Mouse (Mus musculus): ENCODE data around the gene Catsper4. TPM values are rescaled to one million over a fixed set of nuclear protein-coding genes. Genes with fewer than 3 reads are reported as not detected.

The Catsper4 gene
- polyA plus RNA-seq, 1 experiment from 2014 or later, result 0.19 TPM

GRCm38 (mm10) chr4:134166906-134167305 is 60.3 kb downstream of the Catsper4 start:
- 0 out of 2 replicates have a peak, but pooled peaks cover 4% of the 10 kb centered on the region for H3K36me3 ChIP-seq
- WGBS, result 95% methylated on average over 3 of the region's 3 CpGs

GRCm38 (mm10) chr4:134165548-134166465 is 61.4 kb downstream of the Catsper4 start:
- Histone ChIP-seq H3K9ac (no peak overlapping the region), H3K4me2 (replicated peaks) (no peak overlapping the region), H3K27me3 (no peaks in the 10 kb centered on the region), H3K27ac (replicated peaks) (no peak overlapping the region), H3K36me3 (0 out of 2 replicates have a peak, but pooled peaks cover 4% of the 10 kb centered on the region), H3K4me3 (replicated peaks) (no peak overlapping the region), H3K4me1 (0 out of 2 replicates have a peak, but pooled peaks cover 9% of the 10 kb centered on the region), H3K9me3 (replicated peaks) (no peaks in the 10 kb centered on the region)
- no peak for ATAC-seq (ENCODE audit: insufficient number of reproducible peaks, low FRiP score, low TSS enrichment, low read depth)
- WGBS, result 86% methylated on average over 3 of the region's 3 CpGs

More at GRCm38 (mm10) chr4:134166906-134167305, 60.3 kb downstream of the Catsper4 start:
- H3K9me3 ChIP-seq (replicated peaks), result no peaks in the 10 kb centered on the region
- no peak overlapping the region for H3K27ac ChIP-seq (replicated peaks)
- no peaks in the 10 kb centered on the region for H3K27me3 ChIP-seq
- no peak overlapping the region for H3K4me2 ChIP-seq (replicated peaks)
- H3K9ac ChIP-seq, result no peak overlapping the region
- ATAC-seq (ENCODE audit: insufficient number of reproducible peaks, low FRiP score, low TSS enrichment, low read depth), result no peak
- 0 out of 2 replicates have a peak, but pooled peaks cover 9% of the 10 kb centered on the region for H3K4me1 ChIP-seq
- H3K4me3 ChIP-seq (replicated peaks), result no peak overlapping the region

GRCm38 (mm10) chr4:134165024-134165423 is 62.2 kb downstream of the Catsper4 start:
- H3K4me1 ChIP-seq, result 0 out of 2 replicates have a peak, but pooled peaks cover 9% of the 10 kb centered on the region
- 0 out of 2 replicates have a peak, but pooled peaks cover 4% of the 10 kb centered on the region for H3K36me3 ChIP-seq
- ATAC-seq (ENCODE audit: insufficient number of reproducible peaks, low FRiP score, low TSS enrichment, low read depth), result no peak
- H3K27me3 ChIP-seq, result no peaks in the 10 kb centered on the region
- no peak overlapping the region for H3K4me3 ChIP-seq (replicated peaks)
- H3K4me2 ChIP-seq (replicated peaks), result no peak overlapping the region
- H3K9ac ChIP-seq, result no peak overlapping the region
- no peaks in the 10 kb centered on the region for H3K9me3 ChIP-seq (replicated peaks)
- H3K27ac ChIP-seq (replicated peaks), result 0 out of 2 replicates have a peak overlapping the region, but pooled peaks have one; percentile 63
- WGBS, result 43% methylated on average over 6 of the region's 6 CpGs

- ATAC-seq (ENCODE audit: insufficient number of reproducible peaks, low FRiP score, low TSS enrichment, low read depth), result no peak
Observed at GRCm38 (mm10) chr4:134164591-134164990, 62.6 kb downstream of the Catsper4 start.

More at GRCm38 (mm10) chr4:134164591-134164990, 62.6 kb downstream of the Catsper4 start:
- Histone ChIP-seq H3K9ac (no peak overlapping the region), H3K4me2 (replicated peaks) (no peak overlapping the region), H3K27me3 (no peaks in the 10 kb centered on the region), H3K36me3 (0 out of 2 replicates have a peak, but pooled peaks cover 4% of the 10 kb centered on the region), H3K9me3 (replicated peaks) (no peaks in the 10 kb centered on the region), H3K4me3 (replicated peaks) (no peak overlapping the region), H3K4me1 (0 out of 2 replicates have a peak, but pooled peaks cover 9% of the 10 kb centered on the region), H3K27ac (replicated peaks) (0 out of 2 replicates have a peak overlapping the region, but pooled peaks have one; percentile 63)
- 88% methylated on average over 5 of the region's 6 CpGs for WGBS

Other genes with a start within 250 kb of the Catsper4 start
- gene Dhdds, start 226.5 kb downstream of the Catsper4 start, polyA plus RNA-seq (2015; fragmentation: Nextera tagmentation; extraction: Ambion mirVana), result 44.2 and 44.5 TPM in 2 replicates
- not detected in 2 replicates for gene Lin28a, start 208.5 kb downstream of the Catsper4 start, polyA plus RNA-seq (2015; fragmentation: Nextera tagmentation; extraction: Ambion mirVana)
- gene Zfp683, start 173.5 kb downstream of the Catsper4 start, polyA plus RNA-seq (2015; fragmentation: Nextera tagmentation; extraction: Ambion mirVana), result not detected in 2 replicates
- gene Crybg2, start 166.6 kb downstream of the Catsper4 start, polyA plus RNA-seq (2015; fragmentation: Nextera tagmentation; extraction: Ambion mirVana), result 12.4 and 16.7 TPM in 2 replicates
- gene Cd52, start 132.3 kb downstream of the Catsper4 start, polyA plus RNA-seq (2015; fragmentation: Nextera tagmentation; extraction: Ambion mirVana), result 17.1 and 17.9 TPM in 2 replicates
- gene Ubxn11, start 124.8 kb downstream of the Catsper4 start, polyA plus RNA-seq (2015; fragmentation: Nextera tagmentation; extraction: Ambion mirVana), result 16.9 and 23.7 TPM in 2 replicates
- 470 and 490 TPM in 2 replicates for gene Sh3bgrl3, start 98.6 kb downstream of the Catsper4 start, polyA plus RNA-seq (2015; fragmentation: Nextera tagmentation; extraction: Ambion mirVana)
- 37.4 and 41.8 TPM in 2 replicates for gene Cep85, start 40.3 kb downstream of the Catsper4 start, polyA plus RNA-seq (2015; fragmentation: Nextera tagmentation; extraction: Ambion mirVana)
- gene Gm7534, start 24.4 kb downstream of the Catsper4 start, polyA plus RNA-seq (2015; fragmentation: Nextera tagmentation; extraction: Ambion mirVana), result 0.07 and 0.20 TPM in 2 replicates
- 6.1 and 6.7 TPM in 2 replicates for gene Cnksr1, start 11.0 kb upstream of the Catsper4 start, polyA plus RNA-seq (2015; fragmentation: Nextera tagmentation; extraction: Ambion mirVana)
- gene E130218I03Rik, start 16.3 kb upstream of the Catsper4 start, polyA plus RNA-seq (2015; fragmentation: Nextera tagmentation; extraction: Ambion mirVana), result 0.30 and 0.33 TPM in 2 replicates
- gene Zfp593, start 18.2 kb upstream of the Catsper4 start, polyA plus RNA-seq (2015; fragmentation: Nextera tagmentation; extraction: Ambion mirVana), result 16.8 and 17.2 TPM in 2 replicates
- gene Gm30191, start 19.6 kb upstream of the Catsper4 start, polyA plus RNA-seq (2015; fragmentation: Nextera tagmentation; extraction: Ambion mirVana), result not detected in 2 replicates
- gene Grrp1, start 26.7 kb upstream of the Catsper4 start, polyA plus RNA-seq (2015; fragmentation: Nextera tagmentation; extraction: Ambion mirVana), result 6.7 and 6.8 TPM in 2 replicates
- gene Pdik1l, start 60.5 kb upstream of the Catsper4 start, polyA plus RNA-seq (2015; fragmentation: Nextera tagmentation; extraction: Ambion mirVana), result 17.6 and 19.5 TPM in 2 replicates
- 6.3 and 9.4 TPM in 2 replicates for gene Trim63, start 87.7 kb upstream of the Catsper4 start, polyA plus RNA-seq (2015; fragmentation: Nextera tagmentation; extraction: Ambion mirVana)
- 1.6 and 2.3 TPM in 2 replicates for gene Slc30a2, start 115.8 kb upstream of the Catsper4 start, polyA plus RNA-seq (2015; fragmentation: Nextera tagmentation; extraction: Ambion mirVana)
- 4.1 and 4.5 TPM in 2 replicates for gene Extl1, start 156.5 kb upstream of the Catsper4 start, polyA plus RNA-seq (2015; fragmentation: Nextera tagmentation; extraction: Ambion mirVana)
- gene Pafah2, start 168.9 kb upstream of the Catsper4 start, polyA plus RNA-seq (2015; fragmentation: Nextera tagmentation; extraction: Ambion mirVana), result 15.7 and 17.7 TPM in 2 replicates
- 1,403 and 1,438 TPM in 2 replicates for gene Stmn1, start 240.9 kb upstream of the Catsper4 start, polyA plus RNA-seq (2015; fragmentation: Nextera tagmentation; extraction: Ambion mirVana)

All from embryonic facial prominence, embryonic 15.5 days (tissue).